Mouse (Mus musculus) embryonic facial prominence, embryonic 11.5 days (tissue): ENCODE data around the gene Pdxdc1. TPM values are rescaled to one million over a fixed set of nuclear protein-coding genes. Genes with fewer than 3 reads are reported as not detected.

Experiments used
- microRNA-seq: library from miRNA; unstranded; fragments of <30 nt; microRNA quantifications from one replicate; pipeline ENCODE4, GENCODE M21; 2016; ENCODE audit warnings: borderline number of aligned reads
- polyA plus RNA-seq: library from polyadenylated mRNA; unstranded; fragments of >200 nt; fragmentation: Nextera tagmentation; extraction: Ambion mirVana; gene quantifications from 2 replicates; pipeline ENCODE4 v1.2.1, GENCODE M21; 2014

Pdxdc1 gene
- polyA plus RNA-seq, 1 experiment from 2014 or later: 91.2 TPM

Small RNA genes within 50 kb of the gene (microRNA-seq; reads per million reads assigned to microRNA genes)
- not detected for gene Gm27734

Other genes starting within 250 kb of the Pdxdc1 start
- gene Parn, start 235.0 kb downstream of the Pdxdc1 start, polyA plus RNA-seq: 42.4 and 45.8 TPM in 2 replicates
- gene Bfar, start 231.3 kb downstream of the Pdxdc1 start, polyA plus RNA-seq: 38.6 and 40.3 TPM in 2 replicates
- 10.9 and 11.8 TPM in 2 replicates for gene 3110001I22Rik, start 231.2 kb downstream of the Pdxdc1 start, polyA plus RNA-seq
- not detected in 2 replicates for gene Pla2g10, start 172.1 kb downstream of the Pdxdc1 start, polyA plus RNA-seq
- gene Rrn3, start 122.4 kb downstream of the Pdxdc1 start, polyA plus RNA-seq: 80.0 and 84.3 TPM in 2 replicates
- gene Ntan1, start 84.3 kb downstream of the Pdxdc1 start, polyA plus RNA-seq: 182 and 190 TPM in 2 replicates
- gene Mpv17l, start within 50 bp of the Pdxdc1 start, polyA plus RNA-seq: 2.8 and 4.4 TPM in 2 replicates
- 12.6 and 14.2 TPM in 2 replicates for gene 2900011O08Rik, start 83.5 kb upstream of the Pdxdc1 start, polyA plus RNA-seq
- 0.11 and 0.42 TPM in 2 replicates for gene Ifitm7, start 83.8 kb upstream of the Pdxdc1 start, polyA plus RNA-seq